Mouse (Mus musculus) forebrain, embryonic 14.5 days (tissue): ENCODE measurements around the gene Syne1. TPM values are rescaled to one million over a fixed set of nuclear protein-coding genes. Genes with fewer than 3 reads are reported as not detected.

Experiments used
- ATAC-seq: fragments of 200-750 bp; cut with Nextera tagmentation; 2 replicates; pipeline ENCODE4 v1.8.0; 2017; ENCODE audit warnings: mild to moderate bottlenecking, moderate library complexity
- DNase-seq: peaks from one replicate; pipeline ENCODE4 v3.0.0-alpha.2; 2015; ENCODE audit warnings: low spot score
- H3K27ac ChIP-seq: fragments of 300-500 bp; sonication (generic); 2 replicates; pipeline ENCODE4 v1.5.1; 2014; ENCODE audit warnings: low read depth, mild to moderate bottlenecking, control low read depth, low read length, moderate library complexity
- H3K27me3 ChIP-seq: fragments of 300-500 bp; sonication (generic); replicated peaks from 2 replicates; pipeline ENCODE4 v1.6.1; 2014; ENCODE audit warnings: low read length, control low read depth, mixed read lengths; ENCODE audit not compliant: control insufficient read depth, insufficient read depth
- H3K36me3 ChIP-seq: fragments of 300-500 bp; sonication (generic); 2 replicates; pipeline ENCODE4 v1.6.1; 2014; ENCODE audit warnings: low read length, control low read depth; ENCODE audit not compliant: control insufficient read depth, insufficient read depth
- H3K4me1 ChIP-seq: fragments of 300-500 bp; sonication (generic); 2 replicates; pipeline ENCODE4 v1.6.1; 2014; ENCODE audit warnings: antibody characterized with exemption, low read length, control low read depth; ENCODE audit not compliant: control insufficient read depth, insufficient read depth
- H3K4me2 ChIP-seq: fragments of 300-500 bp; sonication (generic); 2 replicates; pipeline ENCODE4 v1.6.1; 2014; ENCODE audit warnings: mild to moderate bottlenecking, control low read depth, low read length
- H3K4me3 ChIP-seq: fragments of 300-500 bp; sonication (generic); 2 replicates; pipeline ENCODE4 v1.5.1; 2014; ENCODE audit warnings: low read depth, low read length, control low read depth
- H3K9ac ChIP-seq: fragments of 300-500 bp; sonication (generic); 2 replicates; pipeline ENCODE4 v1.6.1; 2014; ENCODE audit warnings: mild to moderate bottlenecking, low read length, control low read depth, moderate library complexity
- H3K9me3 ChIP-seq: fragments of 300-500 bp; sonication (generic); replicated peaks from 2 replicates; pipeline ENCODE4 v1.6.1; 2016; ENCODE audit warnings: low read length, control low read depth, mixed read lengths; ENCODE audit not compliant: control insufficient read depth
- WGBS: fragments of 180-500 bp; shearing (Covaris S2); extraction: QIAGEN DNeasy Blood & Tissue Kit; methylation state at CpG from one replicate; pipeline ENCODE4 v1.1.7; 2014; 5-methylcytosine and 5-hydroxymethylcytosine counted together
- polyA plus RNA-seq: library from polyadenylated mRNA; unstranded; fragments of >200 nt; fragmentation: Nextera tagmentation; extraction: Ambion mirVana; gene quantifications from 2 replicates; pipeline ENCODE4 v1.2.1, GENCODE M21; 2014

The Syne1 gene
- polyA plus RNA-seq, 1 experiment from 2014 or later: 3.4 TPM

GRCm38 (mm10) chr10:5323741-5324395 lies 227.4 kb downstream of the Syne1 start:
- no peaks in the 10 kb centered on the region for H3K36me3 ChIP-seq
- ATAC-seq: no peak
- no peaks in the 10 kb centered on the region for H3K9me3 ChIP-seq
- no peak overlapping the region for H3K27ac ChIP-seq
- DNase-seq: no peak
- WGBS: 86% methylated on average over 11 of the region's 11 CpGs
- no peak overlapping the region for H3K4me2 ChIP-seq
- no peak overlapping the region for H3K9ac ChIP-seq
- H3K4me1 ChIP-seq: no peaks in the 10 kb centered on the region
- H3K27me3 ChIP-seq: no peaks in the 10 kb centered on the region
- no peak overlapping the region for H3K4me3 ChIP-seq

GRCm38 (mm10) chr10:5322562-5322961 lies 228.7 kb downstream of the Syne1 start:
- H3K9me3 ChIP-seq: no peaks in the 10 kb centered on the region
- H3K27ac ChIP-seq: no peak overlapping the region
- H3K4me3 ChIP-seq: no peak overlapping the region
- no peaks in the 10 kb centered on the region for H3K27me3 ChIP-seq
- no peaks in the 10 kb centered on the region for H3K4me1 ChIP-seq
- no peak overlapping the region for H3K9ac ChIP-seq
- H3K36me3 ChIP-seq: no peaks in the 10 kb centered on the region
- ATAC-seq (no peak), DNase-seq (no peak)
- no peak overlapping the region for H3K4me2 ChIP-seq
- 67% methylated on average over 7 of the region's 7 CpGs for WGBS

- H3K27me3 ChIP-seq: no peaks in the 10 kb centered on the region
- ATAC-seq: peak; percentile 65
- 26% methylated on average over 6 of the region's 6 CpGs for WGBS
- no peaks in the 10 kb centered on the region for H3K9me3 ChIP-seq
- no peaks in the 10 kb centered on the region for H3K4me1 ChIP-seq
- no peak overlapping the region for H3K4me2 ChIP-seq
- no peak overlapping the region for H3K9ac ChIP-seq
- H3K27ac ChIP-seq: no peak overlapping the region
- DNase-seq: peak; percentile 61
- H3K4me3 ChIP-seq: no peak overlapping the region
- no peaks in the 10 kb centered on the region for H3K36me3 ChIP-seq
Observed at GRCm38 (mm10) chr10:5317602-5318001, 233.7 kb downstream of the Syne1 start.

DNA sequence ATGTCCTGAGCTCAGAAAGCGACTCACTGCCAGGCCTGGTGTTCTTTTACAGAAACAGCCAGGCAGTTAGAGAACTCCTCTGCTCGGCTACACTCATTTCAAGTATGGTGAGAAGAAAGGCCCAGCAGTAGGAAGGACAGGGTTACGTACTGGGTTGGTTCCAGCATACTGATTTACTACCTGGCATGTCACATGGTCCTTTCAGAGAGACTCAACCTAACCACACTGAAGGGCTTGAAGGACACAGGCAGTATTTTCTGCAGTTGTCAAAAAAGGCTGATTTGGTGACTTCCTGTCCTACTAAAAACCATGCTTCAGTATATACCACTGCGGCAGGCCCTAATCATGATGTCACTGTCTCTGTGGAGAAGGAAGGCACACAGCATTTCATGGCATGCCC lies 238.8 kb downstream of the Syne1 start:
- Histone ChIP-seq H3K4me2 (no peak overlapping the region), H3K4me1 (no peaks in the 10 kb centered on the region), H3K27me3 (no peaks in the 10 kb centered on the region), H3K4me3 (no peak overlapping the region), H3K9me3 (no peaks in the 10 kb centered on the region), H3K27ac (no peak overlapping the region), H3K36me3 (no peaks in the 10 kb centered on the region), H3K9ac (no peak overlapping the region)
- ATAC-seq (no peak), DNase-seq (no peak)
- WGBS: 80% methylated on average over 4 of the region's 4 CpGs

GRCm38 (mm10) chr10:5309961-5310713 lies 241.1 kb downstream of the Syne1 start:
- Histone ChIP-seq H3K27me3 (no peaks in the 10 kb centered on the region), H3K4me1 (no peaks in the 10 kb centered on the region), H3K27ac (no peak overlapping the region), H3K4me3 (no peak overlapping the region), H3K4me2 (no peak overlapping the region), H3K9me3 (no peaks in the 10 kb centered on the region), H3K9ac (no peak overlapping the region), H3K36me3 (no peaks in the 10 kb centered on the region)
- 15% methylated on average over 4 of the region's 4 CpGs for WGBS
- DNase-seq: peak; percentile 36
- peak; percentile 87 for ATAC-seq

DNA sequence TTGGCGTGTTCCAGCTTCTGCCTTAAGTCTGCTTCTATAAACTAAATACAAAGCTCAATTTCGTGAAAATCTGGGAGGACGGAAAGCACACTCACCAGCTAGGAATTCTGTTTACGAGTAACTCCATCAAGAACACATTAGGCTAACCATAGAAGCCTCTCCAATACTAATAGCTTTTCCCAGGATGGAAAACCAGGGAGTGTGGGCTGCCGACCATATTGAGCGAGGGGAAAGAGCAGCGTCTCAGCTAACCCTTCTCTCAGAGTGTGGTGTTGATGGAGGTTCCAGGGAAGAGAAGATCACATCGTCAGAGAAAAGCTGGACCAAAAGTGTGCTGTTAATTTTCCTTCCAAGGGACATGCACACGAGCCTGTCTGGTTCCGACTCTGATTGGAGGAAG lies 241.9 kb downstream of the Syne1 start:
- Histone ChIP-seq H3K4me3 (no peak overlapping the region), H3K4me1 (no peaks in the 10 kb centered on the region), H3K27ac (no peak overlapping the region), H3K4me2 (no peak overlapping the region), H3K9ac (no peak overlapping the region), H3K36me3 (no peaks in the 10 kb centered on the region), H3K27me3 (no peaks in the 10 kb centered on the region), H3K9me3 (no peaks in the 10 kb centered on the region)
- no peak for ATAC-seq
- 41% methylated on average over 10 of the region's 10 CpGs for WGBS
- DNase-seq: no peak

GRCm38 (mm10) chr10:5305555-5305954 lies 245.7 kb downstream of the Syne1 start:
- H3K9ac ChIP-seq: no peak overlapping the region
- no peaks in the 10 kb centered on the region for H3K27me3 ChIP-seq
- no peaks in the 10 kb centered on the region for H3K9me3 ChIP-seq
- H3K4me1 ChIP-seq: no peaks in the 10 kb centered on the region
- H3K4me2 ChIP-seq: no peak overlapping the region
- no peak for ATAC-seq
- DNase-seq: no peak
- no peaks in the 10 kb centered on the region for H3K36me3 ChIP-seq
- 61% methylated on average over 6 of the region's 6 CpGs for WGBS
- no peak overlapping the region for H3K27ac ChIP-seq
- no peak overlapping the region for H3K4me3 ChIP-seq

DNA sequence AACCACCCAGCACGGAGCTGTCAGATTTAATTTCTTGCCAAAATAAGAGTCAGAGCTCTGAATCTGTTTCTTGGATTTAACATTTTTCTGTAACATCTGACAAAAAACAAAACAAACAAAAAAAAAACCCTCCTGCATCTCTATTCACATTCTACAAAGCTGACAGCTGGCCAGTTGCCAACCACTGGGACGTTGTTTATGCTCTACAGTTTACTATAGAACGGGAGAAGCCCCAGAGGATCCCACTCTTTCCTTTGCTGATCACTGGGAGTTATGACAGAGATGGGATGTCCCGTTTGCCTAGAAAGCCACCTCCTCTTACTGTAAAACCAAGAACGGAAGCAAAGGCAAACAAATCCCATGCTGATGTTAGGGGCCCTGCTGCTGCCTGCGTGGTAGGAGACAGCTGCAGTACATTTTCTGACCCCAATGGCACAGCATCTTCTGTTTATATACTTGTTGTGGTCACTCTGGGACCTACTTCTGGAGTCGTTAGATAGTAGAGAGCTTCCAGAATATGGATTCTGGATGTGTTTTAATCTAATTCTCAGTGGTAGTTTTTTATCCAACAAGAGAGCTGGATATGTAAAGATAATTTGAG lies 255.9 kb downstream of the Syne1 start:
- no peak overlapping the region for H3K27ac ChIP-seq
- 28% methylated on average over 7 of the region's 7 CpGs for WGBS
- DNase-seq: peak; percentile 61

GRCm38 (mm10) chr10:5289575-5289909 lies 261.7 kb downstream of the Syne1 start:
- no peaks in the 10 kb centered on the region for H3K9me3 ChIP-seq
- 88% methylated on average over 5 of the region's 5 CpGs for WGBS
- H3K27ac ChIP-seq: no peak overlapping the region
- no peak overlapping the region for H3K4me2 ChIP-seq
- H3K4me1 ChIP-seq: no peaks in the 10 kb centered on the region
- H3K4me3 ChIP-seq: no peak overlapping the region
- no peak for DNase-seq
- no peaks in the 10 kb centered on the region for H3K36me3 ChIP-seq
- no peak overlapping the region for H3K9ac ChIP-seq
- no peak for ATAC-seq
- H3K27me3 ChIP-seq: no peaks in the 10 kb centered on the region

More for the DNA sequence above, 255.9 kb downstream of the Syne1 start:
- H3K4me1 ChIP-seq: no peaks in the 10 kb centered on the region; the same call in 1 of the 2 replicates
- no peaks in the 10 kb centered on the region for H3K27me3 ChIP-seq
- H3K4me3 ChIP-seq: no peak overlapping the region
- H3K9ac ChIP-seq: no peak overlapping the region
- no peaks in the 10 kb centered on the region for H3K9me3 ChIP-seq
- no peaks in the 10 kb centered on the region for H3K36me3 ChIP-seq
- H3K4me2 ChIP-seq: no peak overlapping the region
- no peak for ATAC-seq
